In the genomic region with DNA sequence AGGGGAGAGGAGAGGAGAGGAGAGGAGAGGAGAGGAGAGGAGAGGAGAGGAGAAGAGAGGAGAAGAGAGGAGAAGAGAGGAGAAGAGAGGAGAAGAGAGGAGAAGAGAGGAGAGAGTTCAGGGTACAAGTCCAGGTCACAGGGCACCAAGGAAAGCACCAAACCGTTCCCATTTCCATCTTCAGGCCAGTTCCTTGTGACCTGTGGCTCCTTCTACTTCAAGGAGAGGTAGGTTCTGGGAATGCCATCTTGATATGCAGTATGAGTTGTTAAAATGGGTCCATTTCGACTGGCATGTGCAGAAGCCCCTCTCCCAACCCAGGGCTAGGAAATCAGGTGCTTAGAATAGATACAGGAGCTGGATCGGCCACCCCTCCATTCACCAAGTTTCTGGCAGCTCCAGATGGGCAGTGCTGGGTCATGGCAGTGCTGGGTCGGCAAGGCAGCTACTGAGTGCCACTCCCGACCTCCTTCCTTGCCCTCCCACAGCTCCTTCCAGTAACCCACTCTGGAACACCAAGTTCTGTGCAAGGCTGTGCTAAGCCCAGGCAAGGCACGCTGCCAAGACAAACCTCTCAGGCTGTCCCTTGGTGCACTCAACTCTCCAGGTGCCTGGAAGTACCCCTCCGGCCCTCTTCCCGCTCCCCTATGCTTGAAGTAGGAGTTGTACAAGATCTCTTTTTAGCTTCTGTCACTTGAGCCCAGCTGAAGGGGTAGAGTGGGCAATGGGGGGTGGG, we compare ENCODE assay signal across 12 mouse cellular contexts. TPM values are rescaled to one million over a fixed set of nuclear protein-coding genes. Genes with fewer than 3 reads are reported as not detected.
DNase-seq lines count a peak whose midpoint lies in the region; ATAC-seq and TF ChIP-seq lines count a peak whose summit lies in the region.
"Had no signal": no experiment of that assay in that cellular context is flagged by ENCODE, and none has a peak within 500 bp of the region (broad histone marks: within the 10 kb centered on the region; RNA-seq: fewer than 3 reads in every experiment).

No protein-coding gene starts in this region.

- no peak for TF ChIP-seq CTCF in E14TG2a.4 (conservative IDR thresholded peaks at IDR 0.05; ENCODE audit: low read length)
- TF ChIP-seq CTCF in lung, postnatal 0 days (IDR thresholded peaks at IDR 0.05): no peak

- WGBS in kidney, embryonic 16.5 days: 48% methylated on average over 8 of the region's 8 CpGs
- 42% methylated on average over 8 of the region's 8 CpGs for WGBS in lung, postnatal 0 days

- 0 out of 2 replicates have a peak overlapping the region, but pooled peaks have one; percentile 22 for H3K9ac ChIP-seq in kidney, embryonic 16.5 days (replicated peaks; ENCODE audit: low read length)
- no peak overlapping the region for H3K9ac ChIP-seq in lung, postnatal 0 days (replicated peaks; ENCODE audit: low read depth)
- H3K9ac ChIP-seq: embryonic facial prominence, embryonic 13.5 days; limb, embryonic 15.5 days had no signal

- peak; percentile 36 for DNase-seq in adrenal gland, postnatal 25 days
- DNase-seq in adrenal gland, postnatal 4 days (ENCODE audit: low spot score in 2 of 2): no peak
- DNase-seq in lung, postnatal 0 days (ENCODE audit: low spot score): peak; percentile 94
- DNase-seq in embryo, embryonic 9.5 days (ENCODE audit: extremely low spot score): no peak
- no peak for DNase-seq in layer of hippocampus, adult 18-20 months (ENCODE audit: low spot score in 2 of 2)
- no peak for DNase-seq in left cerebral cortex, postnatal 36 days (ENCODE audit: low spot score in 2 of 2)
- DNase-seq: spleen, adult 18-20 months had no signal

- H3K9me3 ChIP-seq in E14TG2a.4 (ENCODE audit: low read length): no peaks in the 10 kb centered on the region
- no peaks in the 10 kb centered on the region for H3K9me3 ChIP-seq in kidney, embryonic 16.5 days (ENCODE audit: low read length)
- no peaks in the 10 kb centered on the region for H3K9me3 ChIP-seq in lung, postnatal 0 days (ENCODE audit: low read length)
- H3K9me3 ChIP-seq: embryonic facial prominence, embryonic 13.5 days; limb, embryonic 15.5 days had no signal

- H3K27ac ChIP-seq in kidney, embryonic 16.5 days (ENCODE audit: low read length): peak overlapping the region; percentile 18; the same call in 1 of the 2 replicates
- H3K27ac ChIP-seq in lung, postnatal 0 days (ENCODE audit: low read length): peak overlapping the region; percentile 82
- H3K27ac ChIP-seq: embryonic facial prominence, embryonic 13.5 days; heart, adult 2 months; limb, embryonic 15.5 days had no signal

- TF ChIP-seq EP300 in lung, postnatal 0 days (IDR thresholded peaks at IDR 0.05): peak; percentile 97

- H3K36me3 ChIP-seq in E14TG2a.4 (ENCODE audit: insufficient read depth, low read length): no peaks in the 10 kb centered on the region
- no peaks in the 10 kb centered on the region for H3K36me3 ChIP-seq in kidney, embryonic 16.5 days (ENCODE audit: insufficient read depth, low read length)
- no peaks in the 10 kb centered on the region for H3K36me3 ChIP-seq in lung, postnatal 0 days (ENCODE audit: insufficient read depth, low read length)
- H3K36me3 ChIP-seq: embryonic facial prominence, embryonic 13.5 days; limb, embryonic 15.5 days had no signal

- H3K27me3 ChIP-seq in E14TG2a.4 (ENCODE audit: insufficient read depth, low read length): peaks cover 15% of the 10 kb centered on the region
- no peaks in the 10 kb centered on the region for H3K27me3 ChIP-seq in kidney, embryonic 16.5 days (ENCODE audit: insufficient read depth, low read length)
- H3K27me3 ChIP-seq in lung, postnatal 0 days (replicated peaks; ENCODE audit: insufficient read depth, low read length): no peaks in the 10 kb centered on the region

- intact Hi-C loops in left cerebral cortex, postnatal 36 days (cut with DNase I): no loop called here

- H3K4me1 ChIP-seq in E14TG2a.4 (replicated peaks; ENCODE audit: low read depth, low read length): peaks cover 77% of the 10 kb centered on the region
- peaks cover 26% of the 10 kb centered on the region for H3K4me1 ChIP-seq in kidney, embryonic 16.5 days (ENCODE audit: insufficient read depth, low read length)
- H3K4me1 ChIP-seq in lung, postnatal 0 days (ENCODE audit: insufficient read depth, low read depth, low read length): peaks cover 5% of the 10 kb centered on the region; the same call in 1 of the 2 replicates

- H3K4me3 ChIP-seq in E14TG2a.4 (replicated peaks; ENCODE audit: low read length): peak overlapping the region; percentile 26; the same call in 1 of the 2 replicates
- H3K4me3 ChIP-seq in kidney, embryonic 16.5 days (ENCODE audit: low read length): peak overlapping the region; percentile 23
- H3K4me3 ChIP-seq in lung, postnatal 0 days (ENCODE audit: low read depth, low read length): no peak overlapping the region
- H3K4me3 ChIP-seq: embryonic facial prominence, embryonic 13.5 days; heart, adult 2 months; limb, embryonic 15.5 days had no signal

- H3K4me2 ChIP-seq in kidney, embryonic 16.5 days (replicated peaks; ENCODE audit: low read depth, low read length): peak overlapping the region; percentile 41
- H3K4me2 ChIP-seq in lung, postnatal 0 days (replicated peaks; ENCODE audit: low read depth, low read length): peak overlapping the region; percentile 33; the same call in 1 of the 2 replicates
- H3K4me2 ChIP-seq: limb, embryonic 15.5 days had no signal

- no peak for ATAC-seq in kidney, embryonic 16.5 days (ENCODE audit: low FRiP score, low TSS enrichment)
- ATAC-seq in lung, postnatal 0 days: peak; percentile 76

RNA-seq across cellular contexts. Expression of a gene that starts 3.6 kb away (rescaled TPM):
- total RNA-seq in adrenal gland, postnatal 25 days (2021): 0.27 and 0.76 TPM in 2 replicates
- 1 to 10 TPM in 1 of 2 experiments, under 1 TPM in 1; 0.28 to 7.8 TPM for total RNA-seq in adrenal gland, postnatal 4 days (2021)
- polyA plus RNA-seq in kidney, embryonic 16.5 days (2015; fragmentation: Nextera tagmentation; extraction: Ambion mirVana): 52.5 and 55.8 TPM in 2 replicates
- 126 and 127 TPM in 2 replicates for polyA plus RNA-seq in lung, postnatal 0 days (2015; fragmentation: Nextera tagmentation; extraction: Ambion mirVana)
- not detected for total RNA-seq in layer of hippocampus, adult 18-20 months (2021)
- not detected for total RNA-seq in left cerebral cortex, postnatal 36 days (2021)

RNA-seq across cellular contexts. Expression of a gene that starts 12.3 kb away (rescaled TPM):
- total RNA-seq in adrenal gland, postnatal 25 days (2021): 32.0 and 36.3 TPM in 2 replicates
- 10 to 100 TPM; 27.5 to 35.0 TPM for total RNA-seq in adrenal gland, postnatal 4 days (2021)
- 38.0 TPM in 2 replicates for polyA plus RNA-seq in kidney, embryonic 16.5 days (2015; fragmentation: Nextera tagmentation; extraction: Ambion mirVana)
- polyA plus RNA-seq in lung, postnatal 0 days (2015; fragmentation: Nextera tagmentation; extraction: Ambion mirVana): 28.7 and 30.0 TPM in 2 replicates
- total RNA-seq in layer of hippocampus, adult 18-20 months (2021): 10 to 100 TPM; 34.2 to 35.0 TPM
- total RNA-seq in left cerebral cortex, postnatal 36 days (2021): 10 to 100 TPM; 36.1 to 43.1 TPM

RNA-seq across cellular contexts. Expression of a gene that starts 15.2 kb away (rescaled TPM):
- 50.1 and 62.8 TPM in 2 replicates for total RNA-seq in adrenal gland, postnatal 25 days (2021)
- total RNA-seq in adrenal gland, postnatal 4 days (2021): 10 to 100 TPM; 71.6 to 74.7 TPM
- 83.7 and 88.3 TPM in 2 replicates for polyA plus RNA-seq in kidney, embryonic 16.5 days (2015; fragmentation: Nextera tagmentation; extraction: Ambion mirVana)
- 46.4 and 48.0 TPM in 2 replicates for polyA plus RNA-seq in lung, postnatal 0 days (2015; fragmentation: Nextera tagmentation; extraction: Ambion mirVana)
- total RNA-seq in layer of hippocampus, adult 18-20 months (2021): 10 to 100 TPM; 34.9 to 35.3 TPM
- 10 to 100 TPM; 30.3 to 31.5 TPM for total RNA-seq in left cerebral cortex, postnatal 36 days (2021)

RNA-seq across cellular contexts. Expression of a gene that starts 51.3 kb away (rescaled TPM):
- 18.2 and 18.8 TPM in 2 replicates for total RNA-seq in adrenal gland, postnatal 25 days (2021)
- total RNA-seq in adrenal gland, postnatal 4 days (2021): 10 to 100 TPM; 23.3 to 26.0 TPM
- polyA plus RNA-seq in kidney, embryonic 16.5 days (2015; fragmentation: Nextera tagmentation; extraction: Ambion mirVana): 21.2 and 25.1 TPM in 2 replicates
- polyA plus RNA-seq in lung, postnatal 0 days (2015; fragmentation: Nextera tagmentation; extraction: Ambion mirVana): 9.1 and 10.6 TPM in 2 replicates
- 10 to 100 TPM; 13.0 to 13.4 TPM for total RNA-seq in layer of hippocampus, adult 18-20 months (2021)
- 10 to 100 TPM; 13.1 to 14.5 TPM for total RNA-seq in left cerebral cortex, postnatal 36 days (2021)

Comparison
In these comparisons a context has a peak if more than half of its experiments do, and no peak if none do; other contexts are left out.
1. DNase-seq: peak in adrenal gland, postnatal 25 days (single experiment) and lung, postnatal 0 days (single experiment); none in adrenal gland, postnatal 4 days (0 of 2), embryo, embryonic 9.5 days (single experiment), layer of hippocampus, adult 18-20 months (0 of 2) and left cerebral cortex, postnatal 36 days (0 of 2).